Mouse (Mus musculus): ENCODE data around the gene Rpl22. TPM values are rescaled to one million over a fixed set of nuclear protein-coding genes. Genes with fewer than 3 reads are reported as not detected.

The Rpl22 gene
- total RNA-seq, 2 experiments from 2014 or later, result 429 to 514 TPM

GRCm38 (mm10) chr4:152295916-152296315 lies 29.6 kb upstream of the Rpl22 start:
- ATAC-seq (replicated peaks; ENCODE audit: low FRiP score, poor library complexity, severe bottlenecking), result no peak

GRCm38 (mm10) chr4:152296371-152296770 lies 29.2 kb upstream of the Rpl22 start:
- no peak for ATAC-seq (replicated peaks; ENCODE audit: low FRiP score, poor library complexity, severe bottlenecking)

DNA sequence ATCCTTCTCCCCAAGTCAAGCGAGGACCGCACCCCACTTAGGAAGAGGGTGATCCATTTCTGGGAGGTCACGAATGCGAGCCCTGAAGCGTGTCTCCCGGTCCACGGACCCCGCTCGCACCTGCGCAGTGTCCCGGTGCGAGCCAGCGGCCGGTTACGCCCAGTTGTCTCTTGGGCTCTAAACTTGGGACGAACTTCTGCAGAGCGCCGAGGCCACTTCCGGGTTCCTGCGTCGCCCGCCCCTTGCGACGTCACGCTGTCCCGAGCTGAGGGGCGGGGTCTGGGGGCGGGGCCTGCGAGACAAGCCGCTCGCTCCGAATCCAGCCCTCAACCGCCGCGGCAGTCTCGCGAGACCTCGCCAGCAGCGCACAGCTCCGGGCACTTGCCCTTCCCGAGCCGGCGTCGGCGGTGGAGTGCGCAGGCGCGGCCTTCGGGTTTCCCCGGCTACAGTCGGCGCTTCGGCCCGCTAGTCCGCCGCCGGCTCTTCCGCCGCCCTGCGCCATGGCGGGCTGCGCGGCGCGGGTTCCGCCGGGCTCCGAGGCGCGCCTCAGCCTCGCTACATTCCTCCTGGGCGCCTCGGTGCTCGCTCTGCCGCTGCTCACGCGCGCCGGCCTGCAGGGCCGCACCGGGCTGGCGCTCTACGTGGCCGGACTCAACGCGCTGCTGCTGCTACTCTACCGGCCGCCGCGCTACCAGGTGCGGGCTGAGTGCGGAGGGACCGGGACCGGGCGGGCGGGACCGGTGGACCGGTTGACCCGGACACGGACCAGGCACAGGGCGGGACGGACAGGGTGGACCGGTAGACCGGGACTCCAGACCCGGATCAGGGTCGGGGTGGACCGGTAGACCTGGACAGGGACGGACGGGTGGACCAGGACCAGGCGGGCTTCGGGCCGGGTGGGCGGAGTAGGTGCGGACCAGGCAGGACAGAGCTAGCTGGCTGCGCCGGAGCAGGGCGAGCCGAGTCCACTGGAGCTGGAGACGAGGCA lies 28.4 kb upstream of the Rpl22 start, which contains the start of gene Icmt:
Gene Icmt, plus strand, starts transcription at position 354 of the 988 bp plus-strand sequence.
- peak; percentile 88 for ATAC-seq (replicated peaks; ENCODE audit: low FRiP score, poor library complexity, severe bottlenecking)

- ATAC-seq (replicated peaks; ENCODE audit: low FRiP score, poor library complexity, severe bottlenecking), result no peak
These were observed 26.7 kb upstream of the Rpl22 start for GRCm38 (mm10) chr4:152298836-152299235.

DNA sequence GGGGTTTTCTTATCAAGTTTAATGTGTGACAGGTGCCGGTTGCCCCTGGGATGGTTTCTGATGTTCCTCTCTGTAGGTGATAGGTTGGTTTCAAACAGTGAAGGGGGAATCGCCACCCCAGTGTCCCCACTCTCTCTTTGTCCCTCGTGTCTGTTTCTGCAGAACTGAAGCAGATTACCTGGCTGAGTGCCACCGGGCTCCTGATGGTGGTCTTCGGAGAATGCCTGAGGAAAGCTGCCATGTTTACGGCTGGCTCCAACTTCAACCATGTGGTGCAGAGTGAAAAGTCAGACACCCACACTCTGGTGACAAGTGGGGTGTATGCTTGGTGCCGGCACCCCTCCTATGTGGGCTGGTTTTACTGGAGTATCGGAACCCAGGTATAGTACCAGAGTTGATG lies 25.2 kb upstream of the Rpl22 start:
- ATAC-seq (replicated peaks; ENCODE audit: low FRiP score, poor library complexity, severe bottlenecking), result no peak

- no peak for ATAC-seq (replicated peaks; ENCODE audit: low FRiP score, poor library complexity, severe bottlenecking)
These were observed 23.5 kb upstream of the Rpl22 start for GRCm38 (mm10) chr4:152302012-152302411.

DNA sequence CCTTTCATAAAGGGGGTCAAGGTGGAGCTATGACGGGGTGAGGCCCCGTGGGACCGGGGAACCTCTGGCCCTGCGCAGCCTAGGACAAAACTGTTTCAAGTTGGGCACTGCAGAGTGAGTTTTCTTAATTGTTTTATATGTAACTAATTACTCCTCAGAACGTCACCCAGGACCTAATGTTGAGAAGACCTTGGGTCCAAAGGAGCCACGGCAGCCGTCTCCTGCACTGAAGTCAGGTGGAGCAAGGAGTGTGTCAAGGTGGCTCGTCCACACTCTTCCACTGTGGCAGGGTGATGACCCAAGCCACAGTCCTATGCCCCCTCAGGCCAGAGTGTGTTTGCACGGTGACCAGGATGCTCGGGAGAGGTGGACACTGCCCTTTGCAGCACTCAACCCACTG lies 22.4 kb upstream of the Rpl22 start:
- no peak for ATAC-seq (replicated peaks; ENCODE audit: low FRiP score, poor library complexity, severe bottlenecking)

GRCm38 (mm10) chr4:152304685-152305084 lies 20.9 kb upstream of the Rpl22 start:
- no peak for ATAC-seq (replicated peaks; ENCODE audit: low FRiP score, poor library complexity, severe bottlenecking)

DNA sequence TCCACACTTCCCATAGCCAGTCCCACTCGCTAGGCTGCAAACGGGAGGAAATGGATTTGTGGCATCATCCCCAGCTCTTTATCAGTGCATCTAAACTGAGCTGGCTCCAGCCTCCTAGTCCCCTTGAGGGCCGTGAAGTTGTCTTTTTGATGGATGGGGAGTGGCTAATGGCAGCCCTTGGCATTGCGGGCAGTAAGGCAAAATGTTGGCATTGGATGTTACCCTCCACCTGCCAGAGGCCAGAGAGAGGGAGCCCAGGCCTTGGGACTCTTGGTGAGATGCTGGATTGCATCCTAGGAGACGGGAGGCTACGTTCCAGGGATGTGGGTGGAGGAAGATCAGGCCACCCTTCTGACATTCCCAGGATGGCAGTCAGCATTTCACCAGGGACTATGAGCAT lies 19.6 kb upstream of the Rpl22 start:
- no peak for ATAC-seq (replicated peaks; ENCODE audit: low FRiP score, poor library complexity, severe bottlenecking)

- no peak for ATAC-seq (replicated peaks; ENCODE audit: low FRiP score, poor library complexity, severe bottlenecking)
These were observed 18.0 kb upstream of the Rpl22 start for GRCm38 (mm10) chr4:152307542-152307941.

- ATAC-seq (replicated peaks; ENCODE audit: low FRiP score, poor library complexity, severe bottlenecking), result no peak
These were observed 13.4 kb upstream of the Rpl22 start for GRCm38 (mm10) chr4:152312186-152312585.

- ATAC-seq (replicated peaks; ENCODE audit: low FRiP score, poor library complexity, severe bottlenecking), result no peak
These were observed 12.3 kb upstream of the Rpl22 start for GRCm38 (mm10) chr4:152313211-152313632.

DNA sequence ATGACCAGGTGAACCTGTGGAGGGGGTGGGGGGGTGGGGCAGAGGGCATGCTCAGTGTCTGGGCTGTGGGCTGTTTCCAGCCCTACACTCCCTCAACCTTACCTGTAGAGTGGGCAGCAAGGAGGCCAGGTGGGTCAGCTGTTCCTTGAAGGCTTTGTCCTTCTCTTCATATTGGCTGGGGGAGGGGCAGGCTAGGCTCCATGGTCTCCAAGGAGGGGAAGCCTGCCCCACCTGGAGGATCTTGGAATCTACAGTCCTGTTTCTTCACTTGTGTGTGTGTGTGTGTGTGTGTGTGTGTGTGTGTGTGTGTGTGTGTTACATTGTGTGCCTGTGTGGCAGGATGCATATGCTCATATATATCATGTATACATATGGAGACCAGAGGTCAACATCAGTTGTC lies 11.6 kb upstream of the Rpl22 start:
- ATAC-seq (replicated peaks; ENCODE audit: low FRiP score, poor library complexity, severe bottlenecking), result no peak

- no peak for ATAC-seq (replicated peaks; ENCODE audit: low FRiP score, poor library complexity, severe bottlenecking)
These were observed 9.9 kb upstream of the Rpl22 start for GRCm38 (mm10) chr4:152315498-152316213.

DNA sequence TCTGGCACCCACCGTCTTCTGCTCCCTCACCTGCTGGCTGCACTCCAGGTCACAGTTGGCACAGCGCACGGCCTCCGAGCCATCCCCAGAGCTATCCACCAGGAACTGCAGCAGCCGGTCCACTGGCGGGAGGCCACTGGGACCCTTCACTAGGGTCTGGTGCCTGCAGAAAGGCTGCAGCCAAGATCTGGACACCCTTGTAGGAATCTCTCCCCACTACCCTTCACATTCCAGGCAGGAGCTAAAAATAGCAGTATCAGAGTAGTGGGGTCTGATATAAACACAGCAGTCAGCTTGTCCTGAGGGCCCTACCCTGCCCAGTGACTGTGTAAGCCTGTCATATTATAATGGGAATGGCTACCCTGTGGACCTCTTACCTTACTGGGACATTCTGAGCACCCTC lies 7.9 kb upstream of the Rpl22 start:
- ATAC-seq (replicated peaks; ENCODE audit: low FRiP score, poor library complexity, severe bottlenecking), result no peak

GRCm38 (mm10) chr4:152318517-152319234 lies 6.9 kb upstream of the Rpl22 start, which contains the start of gene Rnf207:
Gene Rnf207, minus strand, starts transcription at chr4:152318993.
- ATAC-seq (replicated peaks; ENCODE audit: low FRiP score, poor library complexity, severe bottlenecking), result 0 out of 2 replicates have a peak, but pooled peaks have one; percentile 27

DNA sequence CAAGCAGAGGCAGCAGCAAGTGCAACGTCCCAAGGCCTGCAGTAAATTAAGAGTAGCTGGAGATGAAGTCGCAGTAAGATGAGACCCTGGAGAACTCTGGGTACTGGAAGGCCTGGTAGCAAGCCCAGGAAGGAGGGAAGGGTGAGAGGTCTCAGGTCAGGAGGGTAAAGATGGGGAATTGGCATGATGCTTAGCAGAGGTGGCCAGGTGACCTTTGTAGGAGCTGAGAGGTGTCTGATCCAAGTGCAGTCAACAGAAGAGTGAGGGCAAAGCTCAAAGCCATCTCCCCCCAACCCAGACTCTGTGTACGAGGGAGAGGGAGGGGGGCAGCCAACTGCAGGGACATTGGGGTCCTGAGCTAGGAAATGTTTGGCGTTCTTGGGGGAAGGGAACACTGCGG lies 4.1 kb upstream of the Rpl22 start:
- ATAC-seq (replicated peaks; ENCODE audit: low FRiP score, poor library complexity, severe bottlenecking), result no peak

- peak; percentile 26; the same call in 1 of the 2 replicates for ATAC-seq (replicated peaks; ENCODE audit: low FRiP score, poor library complexity, severe bottlenecking)
These were observed 640 bp upstream of the Rpl22 start for GRCm38 (mm10) chr4:152324641-152325562.

GRCm38 (mm10) chr4:152326543-152326942 lies 1.0 kb downstream of the Rpl22 start:
- ATAC-seq (replicated peaks; ENCODE audit: low FRiP score, poor library complexity, severe bottlenecking), result no peak

Data from erythroid progenitor cell, adult 5-6 weeks (primary cell).